Mouse (Mus musculus): ENCODE measurements around the gene Rab13. TPM values are rescaled to one million over a fixed set of nuclear protein-coding genes. Genes with fewer than 3 reads are reported as not detected.

Gene Rab13
- 0.07 and 0.12 TPM in 2 replicates for polyA plus RNA-seq (2012)

DNA sequence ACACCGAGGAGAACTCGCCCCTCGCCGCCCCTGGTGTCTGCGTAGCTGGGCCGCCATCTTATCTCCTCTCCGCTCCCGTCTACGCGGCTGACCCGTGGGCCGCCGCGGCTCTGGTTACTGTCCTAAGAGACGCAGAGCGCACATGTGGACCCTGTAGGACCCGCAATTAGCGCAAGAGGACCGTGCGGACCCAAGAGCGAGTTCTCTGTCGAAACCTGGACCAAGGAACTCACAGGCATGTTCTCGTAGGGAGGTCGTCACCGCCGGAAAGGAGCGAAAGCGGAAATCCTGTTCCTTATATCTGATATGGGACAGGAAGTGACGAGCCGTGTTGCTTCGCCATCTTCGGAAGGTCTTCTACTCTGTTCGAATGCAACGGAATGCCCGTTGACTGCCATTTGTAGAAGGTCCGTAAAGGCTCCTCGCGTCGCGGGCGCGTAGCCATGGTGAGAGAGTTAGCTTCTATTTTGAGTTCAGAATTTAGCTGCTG is at the start of gene Rab13, which contains the start of gene Rps27:
Gene Rab13, plus strand, starts transcription at position 319 of the 490 bp plus-strand sequence.
Gene Rps27, minus strand, starts transcription at position 275 of the 490 bp plus-strand sequence.
- H3K36me3 ChIP-seq (ENCODE audit: control insufficient read depth): peaks cover 44% of the 10 kb centered on the region

DNA sequence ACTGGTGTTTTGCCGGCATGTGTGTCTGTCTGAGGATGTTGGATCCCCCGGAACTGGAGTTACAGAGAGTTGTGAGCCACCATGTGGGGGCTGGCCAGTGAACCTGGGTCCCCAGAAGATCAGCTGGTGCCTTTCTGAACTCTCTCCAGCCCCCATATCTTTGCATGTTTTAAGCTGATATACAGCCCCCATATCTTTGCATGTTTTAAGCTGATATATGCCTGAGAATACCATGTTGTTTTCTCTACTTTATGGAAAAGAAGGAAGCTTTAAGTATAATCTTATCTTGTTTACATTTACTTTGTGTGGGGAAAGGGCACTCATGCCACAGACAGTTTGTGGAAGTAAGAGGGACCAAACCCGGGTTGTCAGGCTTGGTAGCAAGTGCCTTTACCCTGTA is 33.9 kb upstream of the Rab13 start:
- Histone ChIP-seq H3K36me3 (ENCODE audit: control insufficient read depth) (no peaks in the 10 kb centered on the region), H3K4me1 (ENCODE audit: control insufficient read depth) (no peaks in the 10 kb centered on the region), H3K27me3 (ENCODE audit: control insufficient read depth) (no peaks in the 10 kb centered on the region), H3K4me3 (replicated peaks) (no peak overlapping the region), H3K9me3 (ENCODE audit: control insufficient read depth, low read length) (no peaks in the 10 kb centered on the region)
- TF ChIP-seq TAL1 (IDR thresholded peaks at IDR 0.05; ENCODE audit: low read length): no peak
- no peak for TF ChIP-seq GATA1 (IDR thresholded peaks at IDR 0.05; ENCODE audit: low read length)

More for the DNA sequence above, at the start of gene Rab13, which contains the start of gene Rps27:
- Histone ChIP-seq H3K4me1 (ENCODE audit: control insufficient read depth) (peaks cover 41% of the 10 kb centered on the region), H3K9me3 (ENCODE audit: control insufficient read depth, low read length) (no peaks in the 10 kb centered on the region), H3K27me3 (ENCODE audit: control insufficient read depth) (no peaks in the 10 kb centered on the region), H3K4me3 (replicated peaks) (peak within 1 kb of the TSS; percentile 89)
- peak; percentile 92 for TF ChIP-seq GATA1 (IDR thresholded peaks at IDR 0.05; ENCODE audit: low read length)
- TF ChIP-seq TAL1 (IDR thresholded peaks at IDR 0.05; ENCODE audit: low read length): no peak

GRCm38 (mm10) chr3:90183581-90183980 is 29.9 kb upstream of the Rab13 start:
- Histone ChIP-seq H3K4me3 (replicated peaks) (no peak overlapping the region), H3K36me3 (ENCODE audit: control insufficient read depth) (no peaks in the 10 kb centered on the region), H3K9me3 (ENCODE audit: control insufficient read depth, low read length) (no peaks in the 10 kb centered on the region), H3K27me3 (ENCODE audit: control insufficient read depth) (no peaks in the 10 kb centered on the region), H3K4me1 (ENCODE audit: control insufficient read depth) (no peaks in the 10 kb centered on the region)
- no peak for TF ChIP-seq GATA1 (IDR thresholded peaks at IDR 0.05; ENCODE audit: low read length)
- TF ChIP-seq TAL1 (IDR thresholded peaks at IDR 0.05; ENCODE audit: low read length): no peak

DNA sequence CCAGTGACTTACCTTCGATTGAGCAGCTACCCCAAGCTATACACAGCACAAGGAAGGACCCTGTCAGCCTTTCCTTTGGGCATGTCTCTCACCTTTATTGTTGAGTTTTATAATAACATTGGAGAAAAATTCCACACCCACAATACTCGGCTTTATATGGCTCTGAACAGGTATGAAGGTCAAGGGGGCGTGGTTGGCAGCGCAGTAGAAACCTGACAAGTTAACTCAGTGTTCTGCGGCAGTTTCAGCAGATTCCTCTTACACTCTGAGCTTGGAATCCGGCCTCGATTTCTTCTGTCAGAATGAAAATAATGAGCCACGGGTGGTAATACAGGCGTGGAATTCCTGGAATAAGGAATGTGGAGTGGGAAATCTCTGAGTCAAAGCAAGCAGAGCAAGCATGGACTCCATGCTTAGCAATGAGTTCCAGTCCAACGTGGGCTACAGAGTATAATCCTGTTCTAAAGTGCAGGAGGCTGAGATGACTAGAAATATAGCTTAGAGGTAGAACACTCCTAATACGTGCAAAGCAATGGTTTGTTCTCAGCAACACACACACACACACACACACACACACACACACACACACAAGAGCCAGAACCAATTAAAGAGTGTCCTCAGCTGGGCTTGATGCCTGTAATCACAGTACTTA is 22.5 kb upstream of the Rab13 start:
- Histone ChIP-seq H3K4me3 (replicated peaks) (no peak overlapping the region), H3K4me1 (ENCODE audit: control insufficient read depth) (no peaks in the 10 kb centered on the region), H3K27me3 (ENCODE audit: control insufficient read depth) (no peaks in the 10 kb centered on the region), H3K36me3 (ENCODE audit: control insufficient read depth) (no peaks in the 10 kb centered on the region), H3K9me3 (ENCODE audit: control insufficient read depth, low read length) (no peaks in the 10 kb centered on the region)
- peak; percentile 16; the same call in 1 of the 2 replicates for TF ChIP-seq GATA1 (IDR thresholded peaks at IDR 0.05; ENCODE audit: low read length)
- TF ChIP-seq TAL1 (IDR thresholded peaks at IDR 0.05; ENCODE audit: low read length): no peak

GRCm38 (mm10) chr3:90194759-90195158 is 18.7 kb upstream of the Rab13 start:
- no peaks in the 10 kb centered on the region for H3K9me3 ChIP-seq (ENCODE audit: control insufficient read depth, low read length)
- no peak overlapping the region for H3K4me3 ChIP-seq (replicated peaks)
- H3K4me1 ChIP-seq (ENCODE audit: control insufficient read depth): no peaks in the 10 kb centered on the region
- no peak for TF ChIP-seq GATA1 (IDR thresholded peaks at IDR 0.05; ENCODE audit: low read length)
- TF ChIP-seq TAL1 (IDR thresholded peaks at IDR 0.05; ENCODE audit: low read length): no peak
- H3K27me3 ChIP-seq (ENCODE audit: control insufficient read depth): no peaks in the 10 kb centered on the region
- no peaks in the 10 kb centered on the region for H3K36me3 ChIP-seq (ENCODE audit: control insufficient read depth)

DNA sequence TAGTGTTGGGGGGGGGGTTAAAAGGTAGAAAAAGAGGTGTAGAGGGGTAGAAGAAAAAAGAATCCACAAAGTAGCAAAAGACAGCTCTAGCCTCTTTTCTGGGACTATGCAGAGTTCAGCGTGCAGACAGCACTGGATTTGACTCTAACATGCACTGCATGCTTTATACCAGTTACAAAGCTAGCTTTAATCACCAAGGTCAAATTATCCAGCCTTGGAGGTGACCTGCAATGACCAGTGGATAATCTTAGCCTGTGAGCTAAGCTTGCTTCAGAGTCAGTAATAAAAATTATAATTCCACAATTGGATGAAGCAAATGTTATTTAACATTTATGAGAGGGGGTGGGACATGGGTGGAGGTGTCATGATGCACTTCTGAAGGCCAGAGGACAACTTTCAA is 17.9 kb upstream of the Rab13 start:
- TF ChIP-seq GATA1 (IDR thresholded peaks at IDR 0.05; ENCODE audit: low read length) (no peak), TAL1 (IDR thresholded peaks at IDR 0.05; ENCODE audit: low read length) (no peak)
- H3K36me3 ChIP-seq (ENCODE audit: control insufficient read depth): no peaks in the 10 kb centered on the region

GRCm38 (mm10) chr3:90197548-90197947 is 15.9 kb upstream of the Rab13 start:
- Histone ChIP-seq H3K36me3 (ENCODE audit: control insufficient read depth) (no peaks in the 10 kb centered on the region), H3K4me1 (ENCODE audit: control insufficient read depth) (no peaks in the 10 kb centered on the region), H3K9me3 (ENCODE audit: control insufficient read depth, low read length) (no peaks in the 10 kb centered on the region), H3K4me3 (replicated peaks) (no peak overlapping the region), H3K27me3 (ENCODE audit: control insufficient read depth) (no peaks in the 10 kb centered on the region)
- TF ChIP-seq GATA1 (IDR thresholded peaks at IDR 0.05; ENCODE audit: low read length): no peak
- no peak for TF ChIP-seq TAL1 (IDR thresholded peaks at IDR 0.05; ENCODE audit: low read length)

More for the DNA sequence above, 17.9 kb upstream of the Rab13 start:
- Histone ChIP-seq H3K9me3 (ENCODE audit: control insufficient read depth, low read length) (no peaks in the 10 kb centered on the region), H3K4me1 (ENCODE audit: control insufficient read depth) (no peaks in the 10 kb centered on the region), H3K27me3 (ENCODE audit: control insufficient read depth) (no peaks in the 10 kb centered on the region), H3K4me3 (replicated peaks) (no peak overlapping the region)

GRCm38 (mm10) chr3:90202884-90203283 is 10.6 kb upstream of the Rab13 start:
- no peaks in the 10 kb centered on the region for H3K9me3 ChIP-seq (ENCODE audit: control insufficient read depth, low read length)
- H3K27me3 ChIP-seq (ENCODE audit: control insufficient read depth): no peaks in the 10 kb centered on the region
- H3K4me1 ChIP-seq (ENCODE audit: control insufficient read depth): no peaks in the 10 kb centered on the region
- TF ChIP-seq TAL1 (IDR thresholded peaks at IDR 0.05; ENCODE audit: low read length) (no peak), GATA1 (IDR thresholded peaks at IDR 0.05; ENCODE audit: low read length) (no peak)
- H3K36me3 ChIP-seq (ENCODE audit: control insufficient read depth): peaks cover 12% of the 10 kb centered on the region
- no peak overlapping the region for H3K4me3 ChIP-seq (replicated peaks)

GRCm38 (mm10) chr3:90203619-90204018 is 9.9 kb upstream of the Rab13 start:
- Histone ChIP-seq H3K9me3 (ENCODE audit: control insufficient read depth, low read length) (no peaks in the 10 kb centered on the region), H3K36me3 (ENCODE audit: control insufficient read depth) (peaks cover 19% of the 10 kb centered on the region), H3K4me3 (replicated peaks) (no peak overlapping the region), H3K4me1 (ENCODE audit: control insufficient read depth) (peaks cover 1% of the 10 kb centered on the region), H3K27me3 (ENCODE audit: control insufficient read depth) (no peaks in the 10 kb centered on the region)
- no peak for TF ChIP-seq TAL1 (IDR thresholded peaks at IDR 0.05; ENCODE audit: low read length)
- no peak for TF ChIP-seq GATA1 (IDR thresholded peaks at IDR 0.05; ENCODE audit: low read length)
